Mouse (Mus musculus): ENCODE measurements around the gene Wdr45. TPM values are rescaled to one million over a fixed set of nuclear protein-coding genes. Genes with fewer than 3 reads are reported as not detected.

Gene Wdr45
- 63.2 and 88.4 TPM in 2 replicates for polyA plus RNA-seq (2015; fragmentation: Nextera tagmentation; extraction: Ambion mirVana)

GRCm38 (mm10) chrX:7714135-7714899 lies at the start of gene Wdr45:
TSS of gene Wdr45 (plus strand) at chrX:7714333.

DNA sequence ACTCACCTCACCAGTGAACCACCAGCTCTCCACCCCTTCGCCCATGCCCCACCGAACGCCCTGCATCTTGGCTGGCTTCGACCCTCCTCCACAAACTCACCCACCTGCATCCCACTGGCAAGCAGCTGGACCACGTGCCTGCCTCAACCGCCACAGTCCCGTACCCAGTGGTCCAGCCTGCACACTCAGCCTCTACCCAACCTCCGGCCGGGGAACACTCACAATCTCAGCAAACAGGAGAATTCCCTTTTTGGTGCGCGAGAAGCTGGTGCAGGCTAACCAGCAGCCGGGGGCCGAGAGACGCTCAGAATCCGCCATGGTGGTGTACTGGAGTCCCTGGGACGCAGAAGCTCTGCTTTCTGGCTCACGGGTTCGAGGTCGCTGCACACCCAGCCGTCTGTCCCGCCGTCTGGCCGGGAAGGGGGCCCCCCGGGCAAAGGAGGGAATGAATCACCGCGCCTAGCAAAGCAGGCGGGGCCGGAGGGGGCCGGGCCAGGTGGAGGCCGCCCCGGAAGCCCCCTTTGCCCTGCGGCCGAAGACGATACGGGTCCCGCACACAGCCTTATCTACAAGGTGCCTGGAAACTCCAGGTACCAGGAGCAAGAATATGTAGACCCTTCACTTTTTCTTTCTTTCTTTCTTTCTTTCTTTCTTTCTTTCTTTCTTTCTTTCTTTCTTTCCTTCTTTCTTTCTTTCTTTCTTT lies 43.1 kb upstream of the Wdr45 start, which contains the start of gene Plp2:
TSS of gene Plp2 (minus strand) at position 470 of the 703 bp plus-strand sequence.

GRCm38 (mm10) chrX:7680864-7681263 lies 33.3 kb upstream of the Wdr45 start, which contains the start of gene Magix:
TSS of gene Magix (minus strand) at chrX:7681251.

DNA sequence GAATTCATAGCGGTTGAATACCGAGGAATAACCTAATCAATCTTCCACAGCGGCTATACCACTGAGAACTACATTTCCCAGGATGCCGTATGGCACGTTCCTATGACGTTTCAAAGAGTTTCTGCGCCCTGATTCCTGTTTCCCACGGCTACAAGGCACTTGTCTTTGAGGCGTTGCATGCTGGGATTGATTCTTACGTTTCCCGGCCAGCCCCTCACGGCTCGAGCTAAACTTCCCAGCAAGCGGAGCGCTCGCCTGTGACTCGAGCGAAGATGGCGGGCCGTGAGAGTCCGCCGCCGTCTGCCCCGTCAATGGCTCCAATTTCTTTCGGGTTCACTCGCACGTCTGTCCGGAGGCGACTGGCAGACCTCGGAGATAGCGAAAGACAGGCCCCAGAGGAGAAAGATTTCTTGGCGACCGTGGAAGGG lies 17.2 kb upstream of the Wdr45 start, which contains the start of gene Gpkow:
TSS of gene Gpkow (plus strand) at position 178 of the 428 bp plus-strand sequence.

GRCm38 (mm10) chrX:7721514-7722281 lies 7.6 kb downstream of the Wdr45 start, which contains the start of gene Gm45208:
TSS of gene Gm45208 (plus strand) at chrX:7722245.

DNA sequence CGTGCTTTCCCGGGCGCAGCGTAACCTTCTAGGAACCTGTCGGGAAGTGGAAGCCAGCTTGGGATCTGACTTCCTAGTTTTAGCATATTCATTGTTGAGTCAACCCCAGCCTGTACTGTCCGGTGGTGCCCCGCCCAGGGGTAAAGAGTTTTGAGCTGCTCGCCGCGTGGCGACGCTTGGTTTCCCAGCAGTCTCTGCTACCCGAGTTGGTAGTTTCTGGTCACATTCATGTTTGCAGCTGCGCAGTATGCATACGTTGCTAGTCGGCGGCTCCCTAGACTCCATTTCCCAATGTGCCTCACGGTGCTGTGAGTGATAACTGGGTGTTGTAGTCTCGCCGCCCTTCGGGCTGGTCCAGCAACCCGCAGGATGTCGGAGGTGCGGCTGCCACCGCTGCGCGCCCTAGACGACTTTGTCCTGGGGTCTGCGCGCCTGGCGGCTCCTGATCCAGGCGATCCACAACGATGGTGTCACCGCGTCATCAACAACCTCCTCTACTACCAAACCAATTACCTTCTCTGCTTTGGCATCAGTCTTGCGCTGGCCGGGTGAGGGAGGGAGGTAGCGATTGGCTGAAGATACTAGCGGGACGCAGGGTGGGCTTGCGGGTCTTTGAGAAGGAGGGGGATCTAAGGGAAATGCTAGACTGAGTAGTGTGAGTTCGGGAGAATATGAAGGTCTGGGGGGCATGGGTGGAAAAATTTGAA lies 14.2 kb downstream of the Wdr45 start, which contains the start of gene Praf2:
TSS of gene Praf2 (plus strand) at position 225 of the 707 bp plus-strand sequence.

DNA sequence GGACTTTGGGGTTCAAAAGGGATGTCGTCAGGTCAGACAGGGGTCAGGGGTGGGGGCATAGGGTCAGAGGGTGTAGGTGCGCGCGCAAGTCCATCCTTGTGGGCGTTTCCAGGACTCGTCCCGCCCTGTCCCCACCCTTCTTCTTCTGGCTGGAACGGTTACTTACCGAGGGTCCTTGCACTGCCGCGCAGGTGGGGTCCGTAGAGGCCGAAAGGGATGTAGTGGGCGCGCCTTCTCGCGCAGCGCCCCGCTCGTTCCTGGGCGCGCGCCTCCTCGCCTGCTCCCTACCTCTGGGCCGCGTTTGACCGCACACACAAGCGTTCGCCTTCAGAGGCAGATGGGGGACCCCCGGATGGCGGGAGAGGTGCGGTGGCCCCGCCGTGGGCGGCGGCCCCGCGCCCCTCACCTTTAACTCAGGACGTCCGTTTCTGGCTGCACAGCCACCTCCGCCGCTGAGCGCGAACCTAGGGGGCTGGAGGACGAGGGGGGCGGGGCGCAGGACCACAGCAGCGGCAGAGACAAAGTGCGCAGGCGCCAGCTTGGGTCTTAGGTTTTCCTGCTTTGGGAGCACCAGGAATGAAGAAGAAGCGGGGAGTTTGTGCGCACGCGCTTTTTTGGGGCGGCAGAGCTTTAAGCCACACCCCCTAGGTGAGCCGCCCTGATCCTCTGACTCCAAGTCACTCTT lies 36.4 kb downstream of the Wdr45 start, which contains the start of gene Ccdc120:
TSS of gene Ccdc120 (minus strand) at position 474 of the 685 bp plus-strand sequence.

DNA sequence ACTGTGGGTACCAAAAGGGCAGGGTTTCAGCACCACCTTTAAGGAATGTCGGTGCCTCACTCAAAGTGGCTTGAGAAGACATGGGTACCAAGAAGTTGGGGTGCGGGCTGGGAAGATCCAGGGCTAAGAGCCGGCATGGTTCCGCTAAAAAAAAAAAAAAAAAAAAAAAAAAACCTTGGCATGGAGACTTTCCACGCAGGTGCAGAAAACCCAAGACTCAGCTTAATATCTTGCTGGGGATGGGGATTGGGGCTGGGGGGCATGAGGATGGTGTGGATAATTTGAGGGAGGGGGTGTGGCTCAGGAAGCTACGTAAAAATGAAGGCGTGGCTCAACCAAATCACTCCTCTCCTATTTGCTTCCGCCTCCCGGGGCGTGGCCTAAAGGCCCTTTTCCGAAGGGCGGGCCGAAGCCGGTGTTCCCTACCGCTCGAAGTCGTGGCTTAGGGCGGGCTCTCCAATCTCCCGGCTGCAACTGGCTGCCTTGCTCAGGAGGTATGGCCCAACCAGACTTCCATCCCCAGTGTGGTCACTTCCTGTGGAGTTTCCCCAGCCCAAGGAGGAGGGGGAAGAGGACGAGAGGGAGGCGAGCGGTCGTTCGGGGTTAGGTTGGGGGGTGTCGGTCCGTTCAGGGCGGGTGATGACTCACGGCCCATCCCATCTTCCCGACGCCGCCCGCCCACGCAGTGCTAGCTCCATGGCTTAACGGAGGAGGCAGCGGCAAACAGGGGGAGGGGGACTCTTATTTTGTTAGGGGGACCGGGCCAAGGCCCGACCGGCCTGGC lies 48.2 kb downstream of the Wdr45 start, which contains the start of gene Tfe3:
TSS of gene Tfe3 (plus strand) at position 424 of the 784 bp plus-strand sequence.

Other genes starting within 250 kb of the Wdr45 start
- gene Foxp3, start 140.7 kb upstream of the Wdr45 start, polyA plus RNA-seq (2015; fragmentation: Nextera tagmentation; extraction: Ambion mirVana): 0.11 and 0.17 TPM in 2 replicates
- 2.0 and 2.6 TPM in 2 replicates for gene Ppp1r3f, start 140.1 kb upstream of the Wdr45 start, polyA plus RNA-seq (2015; fragmentation: Nextera tagmentation; extraction: Ambion mirVana)
- 18.1 and 20.4 TPM in 2 replicates for gene Ccdc22, start 108.8 kb upstream of the Wdr45 start, polyA plus RNA-seq (2015; fragmentation: Nextera tagmentation; extraction: Ambion mirVana)
- 0.03 TPM in 1 of 2 replicates, not detected in the other for gene Cacna1f, start 107.2 kb upstream of the Wdr45 start, polyA plus RNA-seq (2015; fragmentation: Nextera tagmentation; extraction: Ambion mirVana)
- gene Syp, start 75.9 kb upstream of the Wdr45 start, polyA plus RNA-seq (2015; fragmentation: Nextera tagmentation; extraction: Ambion mirVana): 29.4 and 43.0 TPM in 2 replicates
- gene Prickle3, start 57.1 kb upstream of the Wdr45 start, polyA plus RNA-seq (2015; fragmentation: Nextera tagmentation; extraction: Ambion mirVana): 6.0 and 7.0 TPM in 2 replicates
- gene Plp2, start 42.9 kb upstream of the Wdr45 start, polyA plus RNA-seq (2015; fragmentation: Nextera tagmentation; extraction: Ambion mirVana): 104 and 112 TPM in 2 replicates
- 0.30 and 0.63 TPM in 2 replicates for gene Magix, start 33.1 kb upstream of the Wdr45 start, polyA plus RNA-seq (2015; fragmentation: Nextera tagmentation; extraction: Ambion mirVana)
- 21.6 and 34.4 TPM in 2 replicates for gene Gpkow, start 17.2 kb upstream of the Wdr45 start, polyA plus RNA-seq (2015; fragmentation: Nextera tagmentation; extraction: Ambion mirVana)
- 0.29 and 0.43 TPM in 2 replicates for gene Gm45208, start 7.9 kb downstream of the Wdr45 start, polyA plus RNA-seq (2015; fragmentation: Nextera tagmentation; extraction: Ambion mirVana)
- 25.9 and 43.7 TPM in 2 replicates for gene Praf2, start 14.1 kb downstream of the Wdr45 start, polyA plus RNA-seq (2015; fragmentation: Nextera tagmentation; extraction: Ambion mirVana)
- gene Ccdc120, start 36.6 kb downstream of the Wdr45 start, polyA plus RNA-seq (2015; fragmentation: Nextera tagmentation; extraction: Ambion mirVana): 6.9 and 7.3 TPM in 2 replicates
- 20.3 and 26.3 TPM in 2 replicates for gene Tfe3, start 48.2 kb downstream of the Wdr45 start, polyA plus RNA-seq (2015; fragmentation: Nextera tagmentation; extraction: Ambion mirVana)
- 26.0 and 30.5 TPM in 2 replicates for gene Gripap1, start 75.4 kb downstream of the Wdr45 start, polyA plus RNA-seq (2015; fragmentation: Nextera tagmentation; extraction: Ambion mirVana)
- 1.8 and 2.8 TPM in 2 replicates for gene Kcnd1, start 108.0 kb downstream of the Wdr45 start, polyA plus RNA-seq (2015; fragmentation: Nextera tagmentation; extraction: Ambion mirVana)
- gene Otud5, start 127.0 kb downstream of the Wdr45 start, polyA plus RNA-seq (2015; fragmentation: Nextera tagmentation; extraction: Ambion mirVana): 37.5 and 39.6 TPM in 2 replicates
- gene Pim2, start 163.9 kb downstream of the Wdr45 start, polyA plus RNA-seq (2015; fragmentation: Nextera tagmentation; extraction: Ambion mirVana): 5.9 and 7.2 TPM in 2 replicates
- gene Slc35a2, start 169.7 kb downstream of the Wdr45 start, polyA plus RNA-seq (2015; fragmentation: Nextera tagmentation; extraction: Ambion mirVana): 20.8 and 30.2 TPM in 2 replicates
- 117 and 159 TPM in 2 replicates for gene Pqbp1, start 184.9 kb downstream of the Wdr45 start, polyA plus RNA-seq (2015; fragmentation: Nextera tagmentation; extraction: Ambion mirVana)
- 156 and 183 TPM in 2 replicates for gene Timm17b, start 185.0 kb downstream of the Wdr45 start, polyA plus RNA-seq (2015; fragmentation: Nextera tagmentation; extraction: Ambion mirVana)
- not detected in 2 replicates for gene Gm10491, start 193.5 kb downstream of the Wdr45 start, polyA plus RNA-seq (2015; fragmentation: Nextera tagmentation; extraction: Ambion mirVana)
- not detected in 2 replicates for gene Gm10490, start 195.2 kb downstream of the Wdr45 start, polyA plus RNA-seq (2015; fragmentation: Nextera tagmentation; extraction: Ambion mirVana)
- gene Pcsk1n, start 205.5 kb downstream of the Wdr45 start, polyA plus RNA-seq (2015; fragmentation: Nextera tagmentation; extraction: Ambion mirVana): 100 and 170 TPM in 2 replicates
- gene Eras, start 214.3 kb downstream of the Wdr45 start, polyA plus RNA-seq (2015; fragmentation: Nextera tagmentation; extraction: Ambion mirVana): not detected in 2 replicates
- gene Hdac6, start 233.6 kb downstream of the Wdr45 start, polyA plus RNA-seq (2015; fragmentation: Nextera tagmentation; extraction: Ambion mirVana): 10.8 and 15.4 TPM in 2 replicates

Data from adrenal gland, postnatal 0 days (tissue).